Mouse (Mus musculus): ENCODE measurements at regions not wholly inside any gene's neighbourhood (a gene's known extent, or its start where the extent isn't known, plus 50 kb on each side); places are given as distances from the start of the nearest gene placed in this dataset.

DNA sequence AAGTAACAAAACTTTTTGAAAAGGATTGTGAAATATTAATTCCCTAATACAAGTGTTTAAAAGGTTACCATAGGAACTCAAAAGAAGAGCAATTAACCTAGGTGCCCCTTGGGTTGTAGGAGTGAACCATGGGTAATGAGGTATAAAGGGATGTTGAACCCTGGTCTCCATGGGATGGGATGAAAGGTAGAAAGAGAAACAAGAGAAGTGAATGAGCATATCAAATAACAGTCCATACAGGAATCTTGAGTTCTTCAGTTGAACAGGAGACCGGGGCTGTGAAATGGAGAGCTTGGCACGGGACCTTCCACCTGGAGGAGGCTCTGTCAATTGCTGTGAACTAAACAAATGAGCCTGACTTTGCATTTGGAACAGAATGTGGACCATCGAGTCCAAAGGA, 449.6 kb upstream of the Meis1 start:
- dilution Hi-C loops (cut with MboI; ENCODE audit: extremely low pct_ligation_motif_present, extremely low pct_unique_long_range_greater_than_20kb, low sequenced_read_pairs) = no loop called here

GRCm38 (mm10) chr11:19468803-19469202, 450.0 kb upstream of the Meis1 start:
- dilution Hi-C loops (cut with MboI; ENCODE audit: extremely low pct_ligation_motif_present, extremely low pct_unique_long_range_greater_than_20kb, low sequenced_read_pairs) (no loop called here), in situ Hi-C loops (cut with MboI; ENCODE audit: low pct_ligation_motif_present, low pct_unique_long_range_greater_than_20kb, low sequenced_read_pairs) (no loop called here)
- TF ChIP-seq HCFC1 (IDR thresholded peaks at IDR 0.05; ENCODE audit: low read depth, low read length) = no peak
- no peak for TF ChIP-seq RCOR1 (conservative IDR thresholded peaks at IDR 0.05; ENCODE audit: low read depth, low read length)
- no peak for TF ChIP-seq BHLHE40 (IDR thresholded peaks at IDR 0.05; ENCODE audit: low read depth, low read length)
- TF ChIP-seq MAX (IDR thresholded peaks at IDR 0.05; ENCODE audit: low read length) = no peak
- no peak for TF ChIP-seq SIN3A (IDR thresholded peaks at IDR 0.05; ENCODE audit: low read length)
- TF ChIP-seq UBTF (IDR thresholded peaks at IDR 0.05; ENCODE audit: low read depth, low read length) = no peak
- TF ChIP-seq MYC (IDR thresholded peaks at IDR 0.05; ENCODE audit: low read depth, low read length) = no peak
- TF ChIP-seq ZNF384 (IDR thresholded peaks at IDR 0.05; ENCODE audit: low read depth, low read length) = no peak
- no peak for TF ChIP-seq POLR2A (IDR thresholded peaks at IDR 0.05; ENCODE audit: low read depth, low read length)
- TF ChIP-seq MXI1 (IDR thresholded peaks at IDR 0.05; ENCODE audit: low read depth, low read length) = no peak
- no peak for TF ChIP-seq KAT2A (IDR thresholded peaks at IDR 0.05; ENCODE audit: insufficient replicate concordance, low read length)
- no peak for TF ChIP-seq PAX5 (IDR thresholded peaks at IDR 0.05; ENCODE audit: low read length)
- no peak for TF ChIP-seq MAZ (IDR thresholded peaks at IDR 0.05; ENCODE audit: low read depth, low read length)
- no peak for TF ChIP-seq TBP (conservative IDR thresholded peaks at IDR 0.05; ENCODE audit: low read depth, low read length)
- TF ChIP-seq TCF12 (IDR thresholded peaks at IDR 0.05; ENCODE audit: low read depth, low read length) = no peak
- TF ChIP-seq CHD2 (IDR thresholded peaks at IDR 0.05; ENCODE audit: low read length) = no peak
- no peak for TF ChIP-seq GABPA (IDR thresholded peaks at IDR 0.05; ENCODE audit: insufficient replicate concordance, low read depth, low read length)
- no peak for TF ChIP-seq CHD1 (IDR thresholded peaks at IDR 0.05; ENCODE audit: low read depth, low read length)
- no peak for TF ChIP-seq ETS1 (conservative IDR thresholded peaks at IDR 0.05; ENCODE audit: low read depth, low read length)

More for the DNA sequence above, 449.6 kb upstream of the Meis1 start:
- Histone ChIP-seq H3K27ac (ENCODE audit: insufficient read depth, low read depth) (no peak overlapping the region), H3K79me2 (replicated peaks; ENCODE audit: control insufficient read depth, extremely low read depth, insufficient read depth, poor library complexity, severe bottlenecking) (no peaks in the 10 kb centered on the region), H3K4me2 (ENCODE audit: insufficient read depth, low read depth, poor library complexity, severe bottlenecking) (no peak overlapping the region), H3K36me3 (replicated peaks in 1 of 2; ENCODE audit: control insufficient read depth in 1 of 2, insufficient read depth in 1 of 2, low read length in 1 of 2) (peaks cover 6 to 43% of the 10 kb centered on the region in 2 experiments), H3K27me3 (replicated peaks) (no peaks in the 10 kb centered on the region), H3K9me3 (replicated peaks; ENCODE audit: low read length) (no peaks in the 10 kb centered on the region), H3K4me1 (ENCODE audit: control insufficient read depth in 1 of 2, insufficient read depth in 2 of 2) (peaks cover under 1 to 11% of the 10 kb centered on the region in 2 experiments; a peak in 3 of 4 replicates), H3K9ac (ENCODE audit: insufficient read depth, low read depth) (no peak overlapping the region), H3K4me3 (replicated peaks in 1 of 3; ENCODE audit: low read depth in 2 of 3, low read length in 2 of 3, poor library complexity in 1 of 3) (no peak overlapping the region)
- DNase-seq (ENCODE audit: extremely low read depth) = no peak
- in situ Hi-C loops (cut with MboI; ENCODE audit: low pct_ligation_motif_present, low pct_unique_long_range_greater_than_20kb, low sequenced_read_pairs) = no loop called here
- TF ChIP-seq MAFK (IDR thresholded peaks at IDR 0.05; ENCODE audit: insufficient replicate concordance, low read length) = no peak
- TF ChIP-seq NRF1 (IDR thresholded peaks at IDR 0.05; ENCODE audit: low read depth, low read length) = no peak
- TF ChIP-seq SIN3A (IDR thresholded peaks at IDR 0.05; ENCODE audit: low read length) = no peak
- no peak for TF ChIP-seq RAD21 (IDR thresholded peaks at IDR 0.05; ENCODE audit: low read depth, low read length)
- no peak for TF ChIP-seq SMC3 (IDR thresholded peaks at IDR 0.05; ENCODE audit: low read depth, low read length)
- no peak for TF ChIP-seq TCF12 (IDR thresholded peaks at IDR 0.05; ENCODE audit: low read depth, low read length)
- TF ChIP-seq UBTF (IDR thresholded peaks at IDR 0.05; ENCODE audit: low read depth, low read length) = no peak
- no peak for TF ChIP-seq CTCF (conservative IDR thresholded peaks at IDR 0.05 in 1 of 2, IDR thresholded peaks at IDR 0.05 in 1 of 2; ENCODE audit: low read depth in 2 of 2, low read length in 2 of 2)
- no peak for TF ChIP-seq RCOR1 (conservative IDR thresholded peaks at IDR 0.05; ENCODE audit: low read depth, low read length)
- no peak for TF ChIP-seq KAT2A (IDR thresholded peaks at IDR 0.05; ENCODE audit: insufficient replicate concordance, low read length)

More at GRCm38 (mm10) chr11:19468803-19469202, 450.0 kb upstream of the Meis1 start:
- Histone ChIP-seq H3K79me2 (replicated peaks; ENCODE audit: control insufficient read depth, extremely low read depth, insufficient read depth, poor library complexity, severe bottlenecking) (no peaks in the 10 kb centered on the region), H3K4me3 (replicated peaks in 1 of 3; ENCODE audit: low read depth in 2 of 3, low read length in 2 of 3, poor library complexity in 1 of 3) (no peak overlapping the region), H3K4me1 (ENCODE audit: control insufficient read depth in 1 of 2, insufficient read depth in 2 of 2) (peaks cover 3 to 15% of the 10 kb centered on the region in 2 experiments; a peak in 3 of 4 replicates), H3K27ac (ENCODE audit: insufficient read depth, low read depth) (no peak overlapping the region), H3K36me3 (replicated peaks in 1 of 2; ENCODE audit: control insufficient read depth in 1 of 2, insufficient read depth in 1 of 2, low read length in 1 of 2) (peaks cover 10 to 48% of the 10 kb centered on the region in 2 experiments), H3K4me2 (ENCODE audit: insufficient read depth, low read depth, poor library complexity, severe bottlenecking) (no peak overlapping the region), H3K9ac (ENCODE audit: insufficient read depth, low read depth) (no peak overlapping the region), H3K27me3 (replicated peaks) (no peaks in the 10 kb centered on the region), H3K9me3 (replicated peaks; ENCODE audit: low read length) (no peaks in the 10 kb centered on the region)
- no peak for DNase-seq (ENCODE audit: extremely low read depth)
